Mouse (Mus musculus): Measurements from ENCODE around the gene Sae1. TPM values are rescaled to one million over a fixed set of nuclear protein-coding genes. Genes with fewer than 3 reads are reported as not detected.
A peak's percentile ranks its signal among the peaks of the same experiment; 100 is the strongest.

Sae1 gene
- polyA plus RNA-seq, 1 experiment from 2014 or later, result 222 TPM

- Histone ChIP-seq H3K4me2 (no peak overlapping the region), H3K4me3 (ENCODE audit: low read depth, low read length) (no peak overlapping the region), H3K27me3 (ENCODE audit: control insufficient read depth, insufficient read depth, low read length) (no peaks in the 10 kb centered on the region), H3K36me3 (ENCODE audit: control insufficient read depth, insufficient read depth, low read length) (peaks cover 40% of the 10 kb centered on the region), H3K9me3 (replicated peaks; ENCODE audit: control insufficient read depth, low read length) (no peaks in the 10 kb centered on the region), H3K9ac (ENCODE audit: low read depth, low read length) (no peak overlapping the region), H3K27ac (ENCODE audit: low read depth, low read length) (no peak overlapping the region), H3K4me1 (ENCODE audit: control insufficient read depth, insufficient read depth, low read length) (no peaks in the 10 kb centered on the region)
- no peak for ATAC-seq (replicated peaks; ENCODE audit: insufficient number of reproducible peaks, low FRiP score, low TSS enrichment)
- 94% methylated on average over 3 of the region's 3 CpGs for WGBS (ENCODE audit: insufficient replicate concordance)
Observed at GRCm38 (mm10) chr7:16355854-16356594, 31.6 kb downstream of the Sae1 start.

GRCm38 (mm10) chr7:16349999-16350398 lies 37.6 kb downstream of the Sae1 start:
- peaks cover 19% of the 10 kb centered on the region for H3K36me3 ChIP-seq (ENCODE audit: control insufficient read depth, insufficient read depth, low read length)
- H3K27me3 ChIP-seq (ENCODE audit: control insufficient read depth, insufficient read depth, low read length), result no peaks in the 10 kb centered on the region
- H3K27ac ChIP-seq (ENCODE audit: low read depth, low read length), result peak overlapping the region; percentile 8; the same call in 1 of the 2 replicates
- H3K9ac ChIP-seq (ENCODE audit: low read depth, low read length), result no peak overlapping the region
- no peak overlapping the region; the same call in 1 of the 2 replicates for H3K4me2 ChIP-seq
- WGBS (ENCODE audit: insufficient replicate concordance), result 61% methylated on average over 5 of the region's 5 CpGs
- no peak overlapping the region for H3K4me3 ChIP-seq (ENCODE audit: low read depth, low read length)
- peaks cover 9% of the 10 kb centered on the region; the same call in 1 of the 2 replicates for H3K4me1 ChIP-seq (ENCODE audit: control insufficient read depth, insufficient read depth, low read length)
- H3K9me3 ChIP-seq (replicated peaks; ENCODE audit: control insufficient read depth, low read length), result no peaks in the 10 kb centered on the region
- no peak for ATAC-seq (replicated peaks; ENCODE audit: insufficient number of reproducible peaks, low FRiP score, low TSS enrichment)

- Histone ChIP-seq H3K9ac (ENCODE audit: low read depth, low read length) (no peak overlapping the region), H3K4me1 (ENCODE audit: control insufficient read depth, insufficient read depth, low read length) (peaks cover 9% of the 10 kb centered on the region; the same call in 1 of the 2 replicates), H3K36me3 (ENCODE audit: control insufficient read depth, insufficient read depth, low read length) (0 out of 2 replicates have a peak, but pooled peaks cover 3% of the 10 kb centered on the region), H3K27me3 (ENCODE audit: control insufficient read depth, insufficient read depth, low read length) (no peaks in the 10 kb centered on the region), H3K27ac (ENCODE audit: low read depth, low read length) (no peak overlapping the region), H3K9me3 (replicated peaks; ENCODE audit: control insufficient read depth, low read length) (no peaks in the 10 kb centered on the region), H3K4me2 (no peak overlapping the region), H3K4me3 (ENCODE audit: low read depth, low read length) (no peak overlapping the region)
- WGBS (ENCODE audit: insufficient replicate concordance), result 63% methylated on average over 4 of the region's 4 CpGs
- ATAC-seq (replicated peaks; ENCODE audit: insufficient number of reproducible peaks, low FRiP score, low TSS enrichment), result no peak
Observed at GRCm38 (mm10) chr7:16345297-16345696, 42.3 kb downstream of the Sae1 start.

- no peak for ATAC-seq (replicated peaks; ENCODE audit: insufficient number of reproducible peaks, low FRiP score, low TSS enrichment)
- H3K9ac ChIP-seq (ENCODE audit: low read depth, low read length), result no peak overlapping the region
- 71% methylated on average over 3 of the region's 3 CpGs for WGBS (ENCODE audit: insufficient replicate concordance)
Observed at GRCm38 (mm10) chr7:16344598-16344997, 43.0 kb downstream of the Sae1 start.

GRCm38 (mm10) chr7:16337733-16338132 lies 49.9 kb downstream of the Sae1 start:
- Histone ChIP-seq H3K9me3 (replicated peaks; ENCODE audit: control insufficient read depth, low read length) (no peaks in the 10 kb centered on the region), H3K9ac (ENCODE audit: low read depth, low read length) (no peak overlapping the region), H3K27me3 (ENCODE audit: control insufficient read depth, insufficient read depth, low read length) (no peaks in the 10 kb centered on the region), H3K36me3 (ENCODE audit: control insufficient read depth, insufficient read depth, low read length) (peaks cover 20% of the 10 kb centered on the region), H3K4me3 (ENCODE audit: low read depth, low read length) (no peak overlapping the region), H3K4me2 (no peak overlapping the region), H3K27ac (ENCODE audit: low read depth, low read length) (no peak overlapping the region), H3K4me1 (ENCODE audit: control insufficient read depth, insufficient read depth, low read length) (no peaks in the 10 kb centered on the region)
- 82% methylated on average over 2 of the region's 2 CpGs for WGBS (ENCODE audit: insufficient replicate concordance)
- ATAC-seq (replicated peaks; ENCODE audit: insufficient number of reproducible peaks, low FRiP score, low TSS enrichment), result no peak

More at GRCm38 (mm10) chr7:16344598-16344997, 43.0 kb downstream of the Sae1 start:
- no peak overlapping the region for H3K4me3 ChIP-seq (ENCODE audit: low read depth, low read length)
- peaks cover 5% of the 10 kb centered on the region; the same call in 1 of the 2 replicates for H3K4me1 ChIP-seq (ENCODE audit: control insufficient read depth, insufficient read depth, low read length)
- no peak overlapping the region for H3K4me2 ChIP-seq
- no peaks in the 10 kb centered on the region for H3K9me3 ChIP-seq (replicated peaks; ENCODE audit: control insufficient read depth, low read length)
- no peak overlapping the region for H3K27ac ChIP-seq (ENCODE audit: low read depth, low read length)
- 0 out of 2 replicates have a peak, but pooled peaks cover 3% of the 10 kb centered on the region for H3K36me3 ChIP-seq (ENCODE audit: control insufficient read depth, insufficient read depth, low read length)
- no peaks in the 10 kb centered on the region for H3K27me3 ChIP-seq (ENCODE audit: control insufficient read depth, insufficient read depth, low read length)

GRCm38 (mm10) chr7:16329146-16329545 lies 58.5 kb downstream of the Sae1 start:
- Histone ChIP-seq H3K9me3 (replicated peaks; ENCODE audit: control insufficient read depth, low read length) (no peaks in the 10 kb centered on the region), H3K4me1 (ENCODE audit: control insufficient read depth, insufficient read depth, low read length) (peaks cover 6% of the 10 kb centered on the region), H3K36me3 (ENCODE audit: control insufficient read depth, insufficient read depth, low read length) (peaks cover 17% of the 10 kb centered on the region), H3K4me2 (no peak overlapping the region), H3K4me3 (ENCODE audit: low read depth, low read length) (no peak overlapping the region), H3K27ac (ENCODE audit: low read depth, low read length) (no peak overlapping the region), H3K27me3 (ENCODE audit: control insufficient read depth, insufficient read depth, low read length) (no peaks in the 10 kb centered on the region), H3K9ac (ENCODE audit: low read depth, low read length) (no peak overlapping the region)
- ATAC-seq (replicated peaks; ENCODE audit: insufficient number of reproducible peaks, low FRiP score, low TSS enrichment), result no peak
- WGBS (ENCODE audit: insufficient replicate concordance), result 85% methylated on average over 3 of the region's 3 CpGs

- Histone ChIP-seq H3K4me3 (ENCODE audit: low read depth, low read length) (no peak overlapping the region), H3K9me3 (replicated peaks; ENCODE audit: control insufficient read depth, low read length) (no peaks in the 10 kb centered on the region), H3K36me3 (ENCODE audit: control insufficient read depth, insufficient read depth, low read length) (peaks cover 20% of the 10 kb centered on the region), H3K9ac (ENCODE audit: low read depth, low read length) (no peak overlapping the region; the same call in 1 of the 2 replicates), H3K27me3 (ENCODE audit: control insufficient read depth, insufficient read depth, low read length) (no peaks in the 10 kb centered on the region), H3K27ac (ENCODE audit: low read depth, low read length) (no peak overlapping the region), H3K4me2 (no peak overlapping the region), H3K4me1 (ENCODE audit: control insufficient read depth, insufficient read depth, low read length) (peaks cover 6% of the 10 kb centered on the region)
- 83% methylated on average over 2 of the region's 2 CpGs for WGBS (ENCODE audit: insufficient replicate concordance)
- ATAC-seq (replicated peaks; ENCODE audit: insufficient number of reproducible peaks, low FRiP score, low TSS enrichment), result no peak
Observed at GRCm38 (mm10) chr7:16326607-16326971, 61.0 kb downstream of the Sae1 start.

GRCm38 (mm10) chr7:16325920-16326606 lies 61.5 kb downstream of the Sae1 start:
- peaks cover 20% of the 10 kb centered on the region for H3K36me3 ChIP-seq (ENCODE audit: control insufficient read depth, insufficient read depth, low read length)
- peaks cover 6% of the 10 kb centered on the region for H3K4me1 ChIP-seq (ENCODE audit: control insufficient read depth, insufficient read depth, low read length)
- H3K4me2 ChIP-seq, result peak overlapping the region; percentile 27
- H3K9me3 ChIP-seq (replicated peaks; ENCODE audit: control insufficient read depth, low read length), result no peaks in the 10 kb centered on the region
- no peaks in the 10 kb centered on the region for H3K27me3 ChIP-seq (ENCODE audit: control insufficient read depth, insufficient read depth, low read length)
- H3K9ac ChIP-seq (ENCODE audit: low read depth, low read length), result peak overlapping the region; percentile 49; the same call in 1 of the 2 replicates
- peak; percentile 64; the same call in 1 of the 2 replicates for ATAC-seq (replicated peaks; ENCODE audit: insufficient number of reproducible peaks, low FRiP score, low TSS enrichment)
- WGBS (ENCODE audit: insufficient replicate concordance), result 18% methylated on average over 8 of the region's 8 CpGs
- peak overlapping the region; percentile 91 for H3K27ac ChIP-seq (ENCODE audit: low read depth, low read length)
- H3K4me3 ChIP-seq (ENCODE audit: low read depth, low read length), result no peak overlapping the region
